Mouse (Mus musculus) lung, postnatal 0 days (tissue): ENCODE results near the gene Fcrl5.

Experiments
- CTCF ChIP-seq: IDR thresholded peaks from 2 replicates; pipeline ENCODE4 v1.5.1; 2016; ENCODE audit warnings: antibody characterized with exemption, mild to moderate bottlenecking
- EP300 ChIP-seq: IDR thresholded peaks from 2 replicates; pipeline ENCODE4 v1.6.1; 2016; ENCODE audit warnings: antibody characterized with exemption, mild to moderate bottlenecking, control low read depth

GRCm38 (mm10) chr3:87525043-87525836, 89.7 kb downstream of the Fcrl5 start, which contains the start of gene Etv3:
- TF ChIP-seq CTCF (peak; percentile 24; the same call in 1 of the 2 replicates), EP300 (no peak)
